Mouse (Mus musculus) adrenal gland, postnatal 25 days (tissue): ENCODE data around the gene Ccdc180. TPM values are rescaled to one million over a fixed set of nuclear protein-coding genes. Genes with fewer than 3 reads are reported as not detected.
A peak's percentile ranks its signal among the peaks of the same experiment; 100 is the strongest.

Experiments used
- DNase-seq: peaks from one replicate; pipeline ENCODE4 v3.0.0; 2021; ENCODE audit warnings: mixed read lengths
- total RNA-seq: library from RNA; stranded (reverse); gene quantifications from 2 replicates; pipeline ENCODE4 v1.2.3, GENCODE M21; 2021

Gene Ccdc180
- total RNA-seq, 1 experiment from 2014 or later: 0.18 TPM

- peak; percentile 100 for DNase-seq
Observed at GRCm38 (mm10) chr4:45971806-45972447, 81.8 kb downstream of the Ccdc180 start.

DNA sequence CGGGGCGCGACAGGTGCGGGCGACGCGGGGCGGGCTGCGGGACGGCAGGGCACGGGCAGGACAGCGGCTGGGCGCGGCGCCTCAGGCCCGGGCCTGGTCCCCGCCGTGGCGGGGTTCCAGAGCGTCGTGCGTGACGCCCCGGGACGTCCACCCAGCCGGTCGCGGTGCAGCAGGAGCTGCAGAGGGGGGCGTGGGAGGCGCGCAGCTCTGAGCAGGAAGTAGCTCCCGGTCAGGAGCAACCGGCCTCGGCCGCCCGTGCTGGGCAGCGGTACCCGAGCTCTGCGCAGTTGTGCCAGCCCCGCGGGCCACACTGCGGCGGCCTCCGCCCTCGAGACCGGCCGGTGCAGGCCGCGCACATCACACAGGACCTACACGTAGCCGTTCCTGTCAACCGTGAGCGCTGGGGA lies 82.3 kb downstream of the Ccdc180 start:
- DNase-seq: peak; percentile 64

DNA sequence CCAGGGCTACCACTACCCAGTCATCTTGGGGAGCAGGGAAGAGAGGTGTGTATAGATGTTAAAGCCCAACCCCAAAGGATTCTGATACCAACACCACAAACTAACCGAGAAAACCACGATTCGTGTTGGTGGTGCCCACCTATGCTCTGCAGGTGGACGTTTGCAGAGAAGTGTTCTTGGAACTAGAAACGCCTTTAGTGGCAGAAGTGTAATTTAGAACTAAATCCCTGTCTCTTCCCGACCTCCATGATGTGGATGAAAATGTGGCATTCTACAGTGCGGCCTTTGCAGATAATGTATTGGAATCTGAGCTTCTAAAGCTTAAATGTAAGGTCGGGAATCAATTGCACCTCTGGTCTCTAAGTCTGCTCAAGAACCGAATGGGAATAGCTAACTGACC lies 82.8 kb downstream of the Ccdc180 start:
- no peak for DNase-seq

DNA sequence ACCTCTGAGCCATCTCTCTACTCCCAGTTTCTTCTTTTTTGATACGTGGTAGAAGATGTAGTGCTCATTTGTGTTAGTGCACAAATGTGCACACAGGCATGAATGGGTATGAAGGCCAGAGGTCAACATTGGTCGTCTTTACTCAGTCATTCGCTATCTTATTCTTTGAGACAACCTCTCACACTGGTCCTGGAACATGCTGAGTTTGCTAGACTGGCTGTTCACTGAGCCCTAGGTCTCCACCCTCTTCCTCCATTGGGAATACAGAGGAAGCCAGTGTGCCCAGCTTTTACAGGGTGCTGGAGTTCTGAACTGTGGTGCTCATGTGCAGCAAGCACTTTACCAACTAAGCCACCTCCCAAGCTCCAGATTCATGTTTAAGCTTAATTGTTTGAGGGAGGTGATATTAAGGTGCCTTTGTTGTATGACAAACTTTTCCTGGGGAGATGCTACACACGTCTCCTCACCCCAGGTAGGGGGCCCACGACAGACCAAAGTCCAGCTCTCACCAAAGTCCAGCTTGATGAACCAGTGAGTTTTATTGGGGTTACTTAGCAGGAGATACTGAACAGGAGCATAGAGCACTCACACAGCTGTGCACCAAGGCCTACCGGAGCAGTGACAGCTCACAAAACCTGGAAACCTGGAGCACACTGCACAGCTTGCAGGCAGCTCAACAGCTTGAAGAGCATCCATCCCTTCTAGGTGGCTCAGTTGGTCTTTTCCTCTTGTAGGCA lies 87.0 kb downstream of the Ccdc180 start:
- no peak for DNase-seq

DNA sequence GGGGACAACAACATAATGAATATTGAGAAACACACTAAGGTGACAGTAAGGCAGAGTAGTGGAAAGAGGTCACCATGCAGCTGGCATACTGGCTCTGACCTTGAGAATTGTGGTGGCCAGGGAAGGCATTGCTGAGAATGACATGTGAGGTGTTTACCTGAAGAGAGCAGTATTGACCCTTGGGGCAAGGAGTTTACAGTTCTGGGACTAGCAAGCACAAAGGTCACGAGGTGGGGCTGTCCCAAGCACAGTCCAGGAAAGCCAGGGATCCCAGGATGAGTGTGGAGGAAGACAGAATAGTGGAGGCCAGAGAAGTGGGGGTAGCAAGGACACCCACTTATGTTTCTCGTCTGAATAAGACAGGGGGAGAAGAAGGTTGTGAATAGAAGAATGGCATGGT lies 89.8 kb downstream of the Ccdc180 start:
- no peak for DNase-seq

GRCm38 (mm10) chr4:45981054-45981453 lies 91.0 kb downstream of the Ccdc180 start:
- DNase-seq: no peak

DNA sequence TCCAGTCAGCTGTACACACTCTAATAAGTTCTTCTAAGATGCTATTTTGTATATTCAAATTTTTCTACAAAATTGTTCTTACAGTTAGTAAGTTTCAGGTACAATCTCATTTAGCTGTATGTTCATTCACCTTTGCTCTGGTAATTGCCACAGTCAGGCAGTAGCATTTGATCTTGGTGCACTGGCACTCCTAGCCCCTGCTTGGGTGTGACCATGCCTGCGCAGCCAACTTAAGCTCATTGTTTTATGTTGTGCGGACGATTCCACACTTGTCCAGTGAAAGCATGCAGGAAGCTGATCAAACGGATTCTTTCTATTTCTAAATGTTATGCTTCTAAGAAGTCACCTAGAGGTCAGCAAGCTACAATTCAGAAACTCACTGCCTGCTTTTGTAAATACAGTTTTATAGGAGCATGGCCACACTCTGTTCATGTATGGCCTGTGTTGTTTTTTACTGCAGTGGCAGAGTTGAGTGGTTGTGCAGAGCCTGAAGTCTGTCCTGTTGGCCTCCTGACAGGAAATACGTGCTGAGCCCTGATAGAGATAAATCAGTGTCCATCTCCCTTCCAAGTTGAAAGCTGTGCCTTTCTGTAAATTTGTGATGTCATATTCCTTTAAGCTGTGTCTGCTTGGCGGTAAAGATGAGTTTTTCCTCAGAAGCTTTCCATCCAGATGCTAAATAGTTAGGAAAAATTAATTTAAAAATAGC lies 100.5 kb downstream of the Ccdc180 start:
- DNase-seq: no peak

DNA sequence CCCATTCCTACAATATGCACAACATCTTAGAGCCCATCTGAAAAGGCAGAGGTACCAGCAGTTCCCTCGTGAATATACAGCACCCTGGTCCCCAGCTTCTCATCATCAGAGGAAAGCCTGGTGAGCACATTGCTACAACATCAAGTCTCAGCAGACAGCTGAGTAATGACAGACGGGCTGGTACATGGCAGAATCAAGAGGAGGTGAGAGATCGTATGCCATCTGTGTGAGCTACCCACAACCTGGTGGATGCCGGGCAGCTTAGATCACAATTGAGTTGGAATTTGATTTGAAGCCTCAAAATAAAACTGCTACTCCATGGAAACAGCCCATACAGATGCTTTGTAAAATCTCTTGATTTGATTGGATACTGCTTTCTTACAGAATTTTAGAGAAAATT lies 108.4 kb downstream of the Ccdc180 start:
- DNase-seq: no peak

Other genes with a start within 250 kb of the Ccdc180 start
- 32.9 and 42.0 TPM in 2 replicates for gene Aldh1b1, start 91.3 kb upstream of the Ccdc180 start, total RNA-seq
- gene Igfbpl1, start 63.4 kb upstream of the Ccdc180 start, total RNA-seq: not detected in 2 replicates
- 0.24 and 1.0 TPM in 2 replicates for gene Stra6l, start 41.6 kb upstream of the Ccdc180 start, total RNA-seq
- gene Tdrd7, start 75.0 kb downstream of the Ccdc180 start, total RNA-seq: 24.9 and 31.2 TPM in 2 replicates
- gene Tmod1, start 148.6 kb downstream of the Ccdc180 start, total RNA-seq: 2.1 and 5.2 TPM in 2 replicates
- 49.4 and 51.9 TPM in 2 replicates for gene Ncbp1, start 248.3 kb downstream of the Ccdc180 start, total RNA-seq
- gene Tstd2, start 248.4 kb downstream of the Ccdc180 start, total RNA-seq: 32.7 and 34.7 TPM in 2 replicates